Mouse (Mus musculus) lung, embryonic 16.5 days (tissue): ENCODE results near the gene Atxn7l2. TPM values are rescaled to one million over a fixed set of nuclear protein-coding genes. Genes with fewer than 3 reads are reported as not detected.

ENCODE experiments used
- ATAC-seq: fragments of 200-750 bp; cut with Nextera tagmentation; 2 replicates; pipeline ENCODE4 v1.8.0; 2017; ENCODE audit warnings: low read depth, mild to moderate bottlenecking, moderate library complexity
- H3K27ac ChIP-seq: fragments of 300-500 bp; sonication (generic); 2 replicates; pipeline ENCODE4 v1.5.1; 2014; ENCODE audit warnings: mild to moderate bottlenecking, control low read depth, low read length
- H3K27me3 ChIP-seq: fragments of 300-500 bp; sonication (generic); 2 replicates; pipeline ENCODE4 v1.6.1; 2014; ENCODE audit warnings: low read depth, low read length, mixed read lengths; ENCODE audit not compliant: control insufficient read depth, insufficient read depth
- H3K36me3 ChIP-seq: fragments of 300-500 bp; sonication (generic); 2 replicates; pipeline ENCODE4 v1.6.1; 2014; ENCODE audit warnings: low read length; ENCODE audit not compliant: control insufficient read depth, insufficient read depth
- H3K4me1 ChIP-seq: fragments of 300-500 bp; sonication (generic); replicated peaks from 2 replicates; pipeline ENCODE4 v1.6.1; 2014; ENCODE audit warnings: low read length, mixed read lengths; ENCODE audit not compliant: control insufficient read depth, insufficient read depth
- H3K4me2 ChIP-seq: fragments of 300-500 bp; sonication (generic); 2 replicates; pipeline ENCODE4 v1.6.1; 2014; ENCODE audit warnings: low read depth, low read length, control low read depth
- H3K4me3 ChIP-seq: fragments of 300-500 bp; sonication (generic); 2 replicates; pipeline ENCODE4 v1.5.1; 2014; ENCODE audit warnings: mild to moderate bottlenecking, low read length, control low read depth
- H3K9ac ChIP-seq: fragments of 300-500 bp; sonication (generic); 2 replicates; pipeline ENCODE4 v1.6.1; 2014; ENCODE audit warnings: low read length, control low read depth
- H3K9me3 ChIP-seq: fragments of 300-500 bp; sonication (generic); 2 replicates; pipeline ENCODE4 v1.6.1; 2016; ENCODE audit warnings: low read length; ENCODE audit not compliant: control insufficient read depth
- WGBS: fragments of 180-500 bp; shearing (Covaris S2); extraction: QIAGEN DNeasy Blood & Tissue Kit; methylation state at CpG from one replicate; pipeline ENCODE4 v1.1.7; 2014; 5-methylcytosine and 5-hydroxymethylcytosine counted together
- polyA plus RNA-seq: library from polyadenylated mRNA; unstranded; fragments of >200 nt; fragmentation: Nextera tagmentation; extraction: Ambion mirVana; gene quantifications from 2 replicates; pipeline ENCODE4 v1.2.1, GENCODE M21; 2015

Atxn7l2 gene
- polyA plus RNA-seq, 1 experiment from 2014 or later, result 13.4 TPM

DNA sequence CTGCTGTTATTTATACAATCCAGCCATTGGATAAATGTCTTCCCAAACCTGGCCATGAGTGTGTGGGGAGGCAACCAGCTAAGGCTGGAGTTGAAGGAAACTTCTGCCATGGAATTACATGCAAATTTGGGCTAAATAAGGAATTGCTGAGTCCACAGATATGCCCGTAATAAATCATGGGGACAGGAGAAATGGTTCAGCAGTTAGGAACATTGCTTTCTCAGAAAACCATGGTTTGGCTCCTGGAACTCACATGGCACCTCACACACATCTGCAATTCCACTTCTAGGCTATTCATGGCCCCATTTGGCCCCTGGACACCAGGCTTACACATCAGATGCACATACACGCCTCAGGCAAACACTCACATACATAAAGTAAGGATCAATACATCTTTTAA is 16.8 kb upstream of the Atxn7l2 start:
- Histone ChIP-seq H3K9ac (no peak overlapping the region), H3K4me2 (no peak overlapping the region), H3K27me3 (peaks cover 33% of the 10 kb centered on the region), H3K9me3 (no peaks in the 10 kb centered on the region), H3K4me1 (peaks cover 4% of the 10 kb centered on the region; the same call in 1 of the 2 replicates), H3K4me3 (no peak overlapping the region), H3K27ac (no peak overlapping the region), H3K36me3 (no peaks in the 10 kb centered on the region)
- ATAC-seq, result no peak
- WGBS, result 79% methylated on average over 2 of the region's 2 CpGs

DNA sequence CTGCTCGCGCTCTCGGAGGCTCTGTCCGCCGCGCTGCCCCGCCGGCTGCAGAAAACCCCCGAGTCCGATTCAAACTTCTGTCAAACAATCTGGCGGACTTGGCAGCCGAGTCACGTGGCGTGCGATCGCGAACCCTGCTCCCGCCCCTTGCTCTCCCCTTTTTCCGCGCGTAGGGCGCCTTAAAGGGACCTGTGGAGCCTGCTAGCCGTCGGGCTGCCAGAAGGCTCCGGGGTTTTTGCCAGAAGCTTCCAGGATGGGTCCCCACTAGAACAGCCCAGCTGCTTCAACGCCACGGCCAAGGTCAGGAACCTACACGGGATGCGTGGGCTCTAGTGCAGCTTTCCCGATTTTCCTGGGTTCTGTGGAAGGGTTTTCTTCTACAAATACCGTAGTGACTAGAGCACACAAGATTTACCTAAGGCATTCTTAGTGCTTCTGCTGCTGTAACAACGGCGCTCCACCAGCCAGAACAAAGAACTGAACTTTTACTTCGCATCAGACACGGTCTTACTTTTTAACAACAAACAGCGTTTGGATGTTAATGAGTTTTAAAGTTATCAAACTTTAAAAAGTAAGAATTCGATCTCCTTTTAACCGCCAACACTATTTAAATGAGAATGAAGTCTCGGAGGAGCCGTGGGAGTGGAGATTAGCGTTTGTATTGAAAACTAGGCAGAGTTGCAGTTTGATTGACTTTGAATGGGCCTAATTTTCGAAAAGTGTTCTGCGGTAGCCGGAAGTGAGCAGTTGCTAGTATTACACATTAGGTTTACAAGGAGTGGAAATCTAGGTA is 16.0 kb upstream of the Atxn7l2 start, which contains the start of gene Sypl2:
TSS of gene Sypl2 (minus strand) at position 91 of the 793 bp plus-strand sequence.
- Histone ChIP-seq H3K9ac (peak within 1 kb of the TSS; percentile 61), H3K4me3 (peak within 1 kb of the TSS; percentile 51), H3K36me3 (no peaks in the 10 kb centered on the region), H3K27me3 (peaks cover 37% of the 10 kb centered on the region), H3K4me2 (peak within 1 kb of the TSS; percentile 69), H3K27ac (no peak within 1 kb of the TSS), H3K4me1 (peaks cover 4% of the 10 kb centered on the region; the same call in 1 of the 2 replicates), H3K9me3 (no peaks in the 10 kb centered on the region)
- 5% methylated on average over 41 of the region's 44 CpGs for WGBS
- peak; percentile 47; the same call in 1 of the 2 replicates for ATAC-seq

DNA sequence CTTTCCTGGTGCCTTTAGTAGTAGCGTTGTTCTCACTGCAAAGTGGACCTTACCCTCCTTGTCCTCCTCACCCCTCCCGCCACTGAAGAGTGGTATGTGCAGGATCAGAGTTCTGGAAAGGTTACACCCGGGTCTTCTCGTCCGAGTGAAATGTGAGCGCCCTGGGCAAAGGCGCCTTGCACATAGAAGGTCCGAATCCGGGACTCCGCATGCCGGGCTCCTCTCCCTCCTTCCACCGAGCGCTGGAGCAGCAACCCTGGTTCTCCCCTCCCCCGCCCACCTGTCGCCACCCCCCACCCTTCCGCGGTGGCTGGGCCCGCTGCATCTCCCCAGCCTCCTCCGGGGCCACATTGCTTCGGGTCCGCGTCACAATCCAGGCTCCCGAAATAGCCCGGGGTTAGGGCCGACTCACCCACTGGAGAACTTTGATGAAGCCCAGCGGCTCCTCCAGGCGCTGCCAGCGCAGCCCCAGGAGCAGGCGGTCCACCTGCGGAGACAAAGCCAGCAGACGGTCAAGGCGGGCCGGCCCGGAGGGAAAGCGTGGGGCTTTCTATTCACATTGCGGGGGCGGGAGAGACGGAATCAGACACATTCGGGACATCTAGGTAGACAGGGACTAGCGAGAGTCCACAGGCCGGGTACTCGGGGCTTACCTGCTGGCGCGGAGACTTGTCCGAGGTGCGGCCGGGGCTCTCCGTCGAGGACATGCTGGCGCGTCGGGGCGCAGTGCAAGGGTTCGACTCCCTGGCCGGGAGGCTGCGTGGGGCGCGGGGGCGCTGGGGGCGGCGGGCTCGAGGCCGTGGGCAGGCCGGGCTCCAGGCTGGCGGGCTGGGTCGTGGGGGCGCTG is 15.2 kb upstream of the Atxn7l2 start:
- 3% methylated on average over 52 of the region's 67 CpGs for WGBS
- H3K4me3 ChIP-seq, result peak overlapping the region; percentile 51
- peaks cover 37% of the 10 kb centered on the region for H3K27me3 ChIP-seq
- H3K36me3 ChIP-seq, result no peaks in the 10 kb centered on the region
- ATAC-seq, result peak; percentile 49; the same call in 1 of the 2 replicates
- H3K27ac ChIP-seq, result no peak overlapping the region
- H3K9me3 ChIP-seq, result no peaks in the 10 kb centered on the region
- H3K9ac ChIP-seq, result peak overlapping the region; percentile 61
- peaks cover 4% of the 10 kb centered on the region; the same call in 1 of the 2 replicates for H3K4me1 ChIP-seq
- peak overlapping the region; percentile 69 for H3K4me2 ChIP-seq

DNA sequence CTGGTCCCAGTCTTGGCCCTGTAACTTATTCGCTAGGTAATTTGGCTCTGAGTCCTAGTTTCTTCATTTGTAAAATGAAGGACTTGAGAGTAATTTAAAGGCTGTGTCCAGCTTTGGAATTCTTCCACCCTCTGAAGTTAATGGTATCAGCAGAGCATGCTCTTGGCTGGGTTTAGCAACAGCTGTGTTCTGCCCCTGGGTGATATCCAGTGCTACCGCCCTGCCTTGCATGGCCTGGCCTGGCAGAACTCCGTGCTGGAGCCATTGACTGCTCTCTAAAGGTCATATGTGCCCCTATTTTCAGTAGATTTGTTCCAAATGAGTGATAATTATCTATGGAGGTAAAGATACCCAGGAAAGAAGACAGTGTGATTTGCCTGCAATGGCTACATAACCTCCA is 9.9 kb upstream of the Atxn7l2 start:
- 66% methylated on average over 3 of the region's 3 CpGs for WGBS
- H3K36me3 ChIP-seq, result no peaks in the 10 kb centered on the region
- H3K27me3 ChIP-seq, result peaks cover 19% of the 10 kb centered on the region
- H3K4me3 ChIP-seq, result no peak overlapping the region
- H3K9me3 ChIP-seq, result no peaks in the 10 kb centered on the region
- H3K9ac ChIP-seq, result no peak overlapping the region
- H3K4me1 ChIP-seq, result no peaks in the 10 kb centered on the region
- no peak overlapping the region for H3K27ac ChIP-seq
- ATAC-seq, result no peak
- H3K4me2 ChIP-seq, result no peak overlapping the region

DNA sequence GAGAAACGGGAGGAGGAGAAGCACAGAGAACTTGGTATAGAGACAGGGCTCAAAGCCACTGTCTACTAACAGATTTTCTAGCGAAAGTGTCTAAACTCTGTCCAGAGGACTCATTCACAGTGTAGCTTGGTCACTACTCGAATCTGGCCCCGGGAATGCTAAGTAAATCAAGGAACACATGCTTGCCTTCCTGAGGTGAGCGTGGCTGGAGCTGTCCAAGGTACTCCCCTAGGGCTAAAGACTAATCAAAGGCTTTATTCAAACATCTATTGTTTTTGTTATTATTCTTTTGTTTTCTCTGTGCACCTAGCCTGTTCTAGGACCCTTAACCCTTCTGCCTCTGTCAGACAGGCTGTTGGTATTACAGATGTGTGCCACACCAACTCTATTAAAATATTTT is 4.0 kb upstream of the Atxn7l2 start:
- no peak overlapping the region for H3K9ac ChIP-seq
- H3K4me3 ChIP-seq, result no peak overlapping the region
- ATAC-seq, result no peak

DNA sequence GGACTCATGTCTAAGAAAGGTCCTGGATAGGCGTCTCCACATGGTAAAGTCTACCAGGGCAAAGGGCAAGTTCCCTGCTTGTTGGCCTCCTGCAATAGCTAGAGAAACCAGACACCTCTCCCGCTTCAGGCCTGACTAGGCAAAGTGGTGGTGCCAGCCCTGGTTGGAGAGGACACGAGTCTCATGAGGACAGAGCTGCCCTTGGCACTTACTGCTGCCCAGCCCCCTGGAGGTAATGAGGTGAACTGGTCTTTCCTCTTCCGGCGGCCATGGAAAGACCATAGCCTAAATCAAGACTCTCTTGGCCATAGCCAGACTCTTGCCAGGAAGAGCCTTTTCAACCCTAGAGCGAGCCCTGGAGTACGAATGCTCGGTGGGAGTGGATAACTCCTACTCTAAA is 1.7 kb upstream of the Atxn7l2 start:
- ATAC-seq, result no peak
- H3K9ac ChIP-seq, result no peak overlapping the region
- H3K27me3 ChIP-seq, result no peaks in the 10 kb centered on the region
- no peaks in the 10 kb centered on the region for H3K9me3 ChIP-seq
- no peaks in the 10 kb centered on the region for H3K36me3 ChIP-seq
- peaks cover 19% of the 10 kb centered on the region for H3K4me1 ChIP-seq
- H3K27ac ChIP-seq, result no peak overlapping the region
- no peak overlapping the region for H3K4me2 ChIP-seq
- 79% methylated on average over 8 of the region's 8 CpGs for WGBS
- H3K4me3 ChIP-seq, result no peak overlapping the region

More for the DNA sequence above, 4.0 kb upstream of the Atxn7l2 start:
- Histone ChIP-seq H3K4me2 (no peak overlapping the region), H3K27ac (no peak overlapping the region), H3K27me3 (no peaks in the 10 kb centered on the region), H3K36me3 (no peaks in the 10 kb centered on the region), H3K9me3 (no peaks in the 10 kb centered on the region), H3K4me1 (peaks cover 4% of the 10 kb centered on the region)
- WGBS, result 8% methylated on average over 5 of the region's 5 CpGs

DNA sequence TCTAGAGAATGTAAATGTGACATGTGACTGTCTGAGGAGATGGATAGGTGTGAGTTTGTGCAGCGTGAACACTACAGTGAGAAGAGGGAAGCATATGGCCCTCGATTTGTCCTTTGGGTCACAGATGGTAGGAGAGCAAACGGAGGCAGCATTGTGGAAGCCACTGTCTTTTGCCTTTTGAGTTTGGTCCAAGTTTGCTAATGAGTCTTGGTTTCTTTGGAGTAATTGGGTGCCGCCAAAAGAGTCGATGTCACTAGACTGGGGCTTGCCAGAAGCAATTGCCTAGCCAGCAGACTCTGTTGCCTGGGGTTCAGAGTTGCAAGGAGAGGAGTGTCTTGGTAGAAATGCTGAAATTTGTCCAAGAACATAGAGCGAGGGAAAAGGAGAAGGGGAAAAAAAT is 1.1 kb upstream of the Atxn7l2 start:
- Histone ChIP-seq H3K4me1 (peaks cover 24% of the 10 kb centered on the region), H3K27me3 (no peaks in the 10 kb centered on the region), H3K9me3 (no peaks in the 10 kb centered on the region), H3K9ac (no peak overlapping the region), H3K36me3 (no peaks in the 10 kb centered on the region), H3K4me2 (no peak overlapping the region), H3K27ac (no peak overlapping the region), H3K4me3 (no peak overlapping the region)
- 64% methylated on average over 6 of the region's 6 CpGs for WGBS
- ATAC-seq, result no peak

DNA sequence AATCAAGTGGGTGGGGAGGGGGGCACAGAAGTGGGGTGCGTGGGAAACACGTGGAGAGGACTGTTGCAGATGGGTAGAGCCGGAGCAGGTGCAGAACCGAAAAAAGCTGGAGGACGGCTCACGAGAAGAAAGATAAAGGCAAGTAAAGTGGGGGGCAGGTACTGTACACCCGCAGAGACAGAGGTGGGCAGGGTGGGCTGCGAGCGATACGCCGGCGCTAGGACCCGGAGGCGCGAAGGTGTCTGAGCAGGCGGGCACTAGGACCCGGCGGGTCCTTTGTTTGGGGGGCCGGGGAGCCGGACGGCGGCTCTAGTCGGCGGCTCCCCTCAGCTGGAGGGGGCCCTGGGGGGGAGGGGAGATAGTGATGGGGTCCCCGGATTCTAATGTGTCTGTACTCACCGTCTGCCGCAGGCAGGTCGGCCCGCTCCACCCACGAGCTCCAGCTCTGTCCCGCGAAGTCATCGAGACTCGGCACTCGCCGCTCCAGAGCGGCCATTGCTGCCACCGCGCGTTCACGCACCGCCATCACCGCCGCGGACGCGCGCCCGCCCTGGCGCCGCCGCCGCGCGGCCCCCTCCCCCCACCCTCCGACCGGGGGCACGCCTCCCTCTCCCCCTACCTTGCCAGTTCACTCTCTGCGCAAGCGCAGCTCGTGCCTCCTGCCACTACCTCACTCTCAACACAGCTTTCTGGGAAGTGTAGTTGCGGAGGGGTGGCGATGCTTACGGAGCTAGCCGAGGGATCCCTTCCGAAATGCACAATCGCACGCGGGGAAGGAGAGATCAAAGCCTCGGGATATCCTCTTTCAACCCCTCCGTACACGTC is 576 bp downstream of the Atxn7l2 start:
- peak overlapping the region; percentile 71 for H3K4me3 ChIP-seq
- no peaks in the 10 kb centered on the region for H3K27me3 ChIP-seq
- peaks cover 27% of the 10 kb centered on the region for H3K4me1 ChIP-seq
- H3K9ac ChIP-seq, result peak overlapping the region; percentile 80
- ATAC-seq, result peak; percentile 95
- peaks cover 4% of the 10 kb centered on the region; the same call in 1 of the 2 replicates for H3K36me3 ChIP-seq
- H3K4me2 ChIP-seq, result peak overlapping the region; percentile 72
- H3K27ac ChIP-seq, result peak overlapping the region; percentile 87
- no peaks in the 10 kb centered on the region for H3K9me3 ChIP-seq
- WGBS, result under 1% methylated on average over 62 of the region's 72 CpGs
